Mouse (Mus musculus): Measurements from ENCODE around the gene Osbpl8.

DNA sequence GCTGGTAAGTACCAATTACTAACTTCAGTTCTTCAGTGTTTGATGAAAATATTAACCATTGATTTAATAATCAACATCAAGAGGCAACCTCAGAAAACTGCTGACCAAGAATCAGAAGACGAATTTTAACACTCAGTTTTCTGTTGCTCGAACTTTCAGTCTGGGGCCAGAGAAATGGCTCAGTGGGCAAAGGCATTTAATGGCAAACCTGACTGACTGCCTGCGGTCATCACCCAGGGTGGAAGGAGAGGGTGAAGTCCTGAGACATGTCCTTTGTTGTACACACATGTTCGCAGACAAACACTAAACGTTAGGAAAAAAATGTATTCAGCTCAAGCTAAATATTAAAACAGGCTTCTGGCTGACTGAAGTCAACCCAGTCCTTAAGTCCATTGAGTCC is 136.5 kb downstream of the Osbpl8 start:
- no peak for TF ChIP-seq CTCF (IDR thresholded peaks at IDR 0.05; ENCODE audit: low read depth, low read length)
- TF ChIP-seq POLR2A (IDR thresholded peaks at IDR 0.05; ENCODE audit: extremely low read depth, insufficient read depth, low read length): no peak

Data from liver, adult 2 months (tissue).